Mouse (Mus musculus): ENCODE data around the gene Stip1. TPM values are rescaled to one million over a fixed set of nuclear protein-coding genes. Genes with fewer than 3 reads are reported as not detected.

Stip1 gene
- polyA plus RNA-seq, 2 experiments = 170 to 205 TPM

DNA sequence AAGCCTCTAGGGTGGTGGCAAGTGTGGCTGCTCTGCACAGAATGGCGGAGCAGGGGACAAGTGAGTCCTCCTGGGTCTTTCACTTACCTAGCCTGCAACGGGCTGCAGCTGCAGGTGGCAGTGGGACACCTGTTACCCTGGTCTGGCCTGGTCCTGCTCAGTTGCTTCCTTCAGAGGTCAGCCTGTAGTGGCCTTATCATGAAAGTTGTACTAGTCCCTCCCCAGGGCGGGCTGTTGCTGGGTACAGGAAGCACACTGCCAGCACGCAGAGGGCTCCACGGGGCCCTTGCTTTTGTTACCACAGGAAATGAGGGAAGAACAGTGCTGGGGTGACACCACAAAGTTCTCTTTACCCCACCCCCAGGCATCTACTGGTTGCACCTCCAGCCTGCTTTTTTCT is 20.6 kb downstream of the Stip1 start, which contains the start of gene Fermt3:
Gene Fermt3, minus strand, starts transcription at position 279 of the 400 bp plus-strand sequence.
- DNase-seq (ENCODE audit: low spot score) = no peak
- Histone ChIP-seq H3K27me3 (ENCODE audit: control insufficient read depth, insufficient read depth, low read length) (no peaks in the 10 kb centered on the region), H3K4me3 (replicated peaks; ENCODE audit: low read length) (no peak within 1 kb of the TSS), H3K36me3 (ENCODE audit: control insufficient read depth, insufficient read depth, low read length) (peaks cover 62% of the 10 kb centered on the region), H3K9ac (ENCODE audit: low read depth, low read length, severe bottlenecking) (no peak within 1 kb of the TSS), H3K27ac (replicated peaks; ENCODE audit: low read depth, low read length) (no peak within 1 kb of the TSS), H3K9me3 (ENCODE audit: control insufficient read depth, low read length) (no peaks in the 10 kb centered on the region), H3K4me1 (ENCODE audit: control insufficient read depth, insufficient read depth, low read length) (no peaks in the 10 kb centered on the region), H3K4me2 (replicated peaks; ENCODE audit: low read depth, low read length, severe bottlenecking) (no peak within 1 kb of the TSS)
- no peak for TF ChIP-seq POLR2A (IDR thresholded peaks at IDR 0.05; ENCODE audit: borderline replicate concordance, extremely low read depth, insufficient read depth, insufficient read length)
- ATAC-seq (ENCODE audit: low FRiP score, low read depth) = no peak
- 78% methylated on average over 5 of the region's 5 CpGs for WGBS

DNA sequence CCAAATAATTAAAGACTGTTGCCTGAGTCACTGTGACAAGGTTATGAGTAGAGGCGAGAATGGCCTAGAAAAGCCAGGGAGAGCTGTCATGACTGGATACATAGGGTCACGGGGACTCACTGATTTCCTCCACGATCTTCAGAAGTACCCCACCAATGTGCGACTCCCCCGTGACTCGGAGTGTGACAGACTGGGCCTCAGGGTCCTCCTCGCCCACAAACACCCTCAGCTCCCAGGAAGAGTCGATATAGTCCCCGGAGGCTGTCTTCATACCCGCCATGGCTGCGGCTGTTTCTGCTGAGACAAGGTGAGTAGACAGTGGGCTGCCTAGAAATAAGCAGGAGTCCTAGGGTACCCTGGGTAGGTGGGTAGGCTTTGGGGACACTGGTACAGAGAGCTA is 21.2 kb downstream of the Stip1 start:
- no peak overlapping the region for H3K4me3 ChIP-seq (replicated peaks; ENCODE audit: low read length)
- no peak for TF ChIP-seq POLR2A (IDR thresholded peaks at IDR 0.05; ENCODE audit: borderline replicate concordance, extremely low read depth, insufficient read depth, insufficient read length)
- no peak overlapping the region for H3K9ac ChIP-seq (ENCODE audit: low read depth, low read length, severe bottlenecking)
- no peak overlapping the region for H3K4me2 ChIP-seq (replicated peaks; ENCODE audit: low read depth, low read length, severe bottlenecking)
- no peak for DNase-seq (ENCODE audit: low spot score)
- no peaks in the 10 kb centered on the region for H3K9me3 ChIP-seq (ENCODE audit: control insufficient read depth, low read length)
- no peak overlapping the region for H3K27ac ChIP-seq (replicated peaks; ENCODE audit: low read depth, low read length)
- no peaks in the 10 kb centered on the region for H3K27me3 ChIP-seq (ENCODE audit: control insufficient read depth, insufficient read depth, low read length)
- no peaks in the 10 kb centered on the region for H3K4me1 ChIP-seq (ENCODE audit: control insufficient read depth, insufficient read depth, low read length)
- H3K36me3 ChIP-seq (ENCODE audit: control insufficient read depth, insufficient read depth, low read length) = peaks cover 62% of the 10 kb centered on the region
- ATAC-seq (ENCODE audit: low FRiP score, low read depth) = no peak
- 90% methylated on average over 11 of the region's 11 CpGs for WGBS

DNA sequence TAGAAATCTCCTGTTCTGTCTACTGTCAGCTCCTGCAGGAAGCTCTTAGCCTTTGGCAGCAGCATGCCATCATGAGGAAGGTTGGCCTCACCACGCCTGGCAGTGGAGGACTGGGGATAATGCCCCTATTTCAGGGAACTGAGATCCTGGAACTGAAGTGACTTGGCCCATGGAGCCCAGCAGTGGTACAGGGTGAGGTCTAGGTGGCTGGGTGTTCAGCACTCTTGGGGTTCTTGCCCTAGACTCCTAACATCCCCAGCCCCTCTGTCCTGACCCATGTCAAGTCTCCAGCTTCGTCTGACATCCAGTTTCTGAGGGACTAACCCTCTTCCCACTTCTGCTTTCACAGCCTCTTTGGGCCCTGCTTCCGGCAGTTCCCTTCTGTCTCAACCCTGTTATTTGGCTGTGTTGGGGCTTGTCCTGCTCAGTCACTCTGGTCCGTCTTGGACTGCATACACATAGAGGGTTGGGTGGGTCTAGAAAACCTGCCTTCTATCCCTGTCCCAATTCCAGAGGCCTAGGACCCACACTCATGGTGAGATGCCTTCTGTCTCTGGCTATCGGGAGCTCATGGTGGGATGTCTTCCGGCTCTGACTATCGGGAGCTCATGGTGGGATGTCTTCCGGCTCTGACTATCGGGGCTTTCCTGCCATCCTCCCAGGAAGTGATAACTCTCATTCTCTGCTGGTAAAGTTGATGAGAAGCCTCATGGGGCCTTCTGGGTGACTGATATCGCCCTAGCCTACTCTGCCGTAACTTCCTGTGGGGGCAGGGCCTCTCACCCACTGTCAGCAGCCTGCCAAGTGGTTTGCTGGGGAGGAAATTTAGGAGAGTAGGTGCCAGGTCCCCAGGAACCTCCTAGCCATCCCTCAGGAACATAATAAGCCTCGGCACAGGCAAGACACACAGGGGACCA is 22.0 kb downstream of the Stip1 start:
- Histone ChIP-seq H3K27ac (replicated peaks; ENCODE audit: low read depth, low read length) (no peak overlapping the region), H3K27me3 (ENCODE audit: control insufficient read depth, insufficient read depth, low read length) (no peaks in the 10 kb centered on the region), H3K4me1 (ENCODE audit: control insufficient read depth, insufficient read depth, low read length) (no peaks in the 10 kb centered on the region), H3K4me3 (replicated peaks; ENCODE audit: low read length) (no peak overlapping the region), H3K9ac (ENCODE audit: low read depth, low read length, severe bottlenecking) (no peak overlapping the region), H3K36me3 (ENCODE audit: control insufficient read depth, insufficient read depth, low read length) (peaks cover 55% of the 10 kb centered on the region), H3K4me2 (replicated peaks; ENCODE audit: low read depth, low read length, severe bottlenecking) (no peak overlapping the region), H3K9me3 (ENCODE audit: control insufficient read depth, low read length) (no peaks in the 10 kb centered on the region)
- TF ChIP-seq POLR2A (IDR thresholded peaks at IDR 0.05; ENCODE audit: borderline replicate concordance, extremely low read depth, insufficient read depth, insufficient read length) = no peak
- ATAC-seq (ENCODE audit: low FRiP score, low read depth) (no peak), DNase-seq (ENCODE audit: low spot score) (no peak)
- 81% methylated on average over 12 of the region's 12 CpGs for WGBS

DNA sequence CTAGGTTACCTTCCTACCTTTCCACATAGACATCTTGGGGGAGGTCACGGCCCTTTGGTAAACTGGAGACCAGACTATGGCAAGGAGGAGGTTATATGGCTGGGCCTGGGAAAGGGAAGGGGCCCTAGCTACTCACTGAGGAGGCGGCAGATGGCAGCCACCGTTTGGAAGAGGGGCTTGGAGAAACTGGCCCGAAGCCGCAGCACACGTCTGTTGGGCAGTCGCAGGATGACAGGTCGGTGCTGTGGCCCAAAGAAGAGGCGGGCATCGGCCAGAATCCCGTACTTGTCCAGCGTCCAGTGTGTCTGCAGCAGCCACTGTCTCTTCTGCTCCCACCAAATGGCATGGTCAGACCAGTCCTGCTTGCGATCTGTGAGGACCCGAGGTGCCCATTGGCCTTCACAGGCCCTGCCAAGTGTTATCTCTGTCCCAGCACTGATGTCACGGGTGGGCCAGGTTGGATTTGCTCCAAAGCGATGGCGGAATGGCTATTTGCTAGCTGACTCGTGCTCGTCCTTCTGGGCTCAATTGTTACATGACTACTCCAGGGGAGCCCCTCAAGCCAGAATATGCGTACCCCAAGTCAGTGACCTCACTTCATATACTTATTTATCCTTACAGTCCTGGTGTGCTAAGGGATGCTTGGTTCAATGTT is 25.2 kb downstream of the Stip1 start:
- DNase-seq (ENCODE audit: low spot score) (no peak), ATAC-seq (ENCODE audit: low FRiP score, low read depth) (no peak)
- Histone ChIP-seq H3K36me3 (ENCODE audit: control insufficient read depth, insufficient read depth, low read length) (peaks cover 23% of the 10 kb centered on the region), H3K4me2 (replicated peaks; ENCODE audit: low read depth, low read length, severe bottlenecking) (no peak overlapping the region), H3K9me3 (ENCODE audit: control insufficient read depth, low read length) (no peaks in the 10 kb centered on the region), H3K4me3 (replicated peaks; ENCODE audit: low read length) (no peak overlapping the region), H3K4me1 (ENCODE audit: control insufficient read depth, insufficient read depth, low read length) (no peaks in the 10 kb centered on the region), H3K27ac (replicated peaks; ENCODE audit: low read depth, low read length) (no peak overlapping the region), H3K27me3 (ENCODE audit: control insufficient read depth, insufficient read depth, low read length) (no peaks in the 10 kb centered on the region), H3K9ac (ENCODE audit: low read depth, low read length, severe bottlenecking) (no peak overlapping the region)
- TF ChIP-seq POLR2A (IDR thresholded peaks at IDR 0.05; ENCODE audit: borderline replicate concordance, extremely low read depth, insufficient read depth, insufficient read length) = no peak
- WGBS = 90% methylated on average over 20 of the region's 20 CpGs

DNA sequence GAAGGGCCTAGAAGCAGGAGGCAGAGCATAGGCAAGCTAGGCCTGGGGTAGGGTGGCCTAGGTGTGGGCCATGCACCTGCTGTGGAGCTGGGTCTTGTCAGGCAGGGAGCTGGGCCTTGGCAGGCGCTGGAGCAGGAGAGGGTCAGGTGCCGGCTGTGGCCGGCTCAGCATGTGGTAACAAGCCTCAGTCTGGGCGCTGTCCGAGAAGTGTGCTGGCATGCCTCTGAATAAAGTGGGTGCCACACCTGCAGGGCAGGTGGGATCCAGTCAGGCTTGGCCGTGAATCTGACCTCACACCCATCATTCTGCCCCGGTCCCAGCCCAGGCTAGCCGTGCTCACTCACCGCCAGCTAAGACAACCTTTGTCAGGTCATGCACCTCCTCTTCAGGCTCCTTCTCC is 25.8 kb downstream of the Stip1 start:
- Histone ChIP-seq H3K4me1 (ENCODE audit: control insufficient read depth, insufficient read depth, low read length) (no peaks in the 10 kb centered on the region), H3K27me3 (ENCODE audit: control insufficient read depth, insufficient read depth, low read length) (no peaks in the 10 kb centered on the region), H3K4me3 (replicated peaks; ENCODE audit: low read length) (no peak overlapping the region), H3K36me3 (ENCODE audit: control insufficient read depth, insufficient read depth, low read length) (peaks cover 17% of the 10 kb centered on the region), H3K9me3 (ENCODE audit: control insufficient read depth, low read length) (no peaks in the 10 kb centered on the region), H3K27ac (replicated peaks; ENCODE audit: low read depth, low read length) (no peak overlapping the region), H3K4me2 (replicated peaks; ENCODE audit: low read depth, low read length, severe bottlenecking) (no peak overlapping the region), H3K9ac (ENCODE audit: low read depth, low read length, severe bottlenecking) (no peak overlapping the region)
- DNase-seq (ENCODE audit: low spot score) = no peak
- no peak for TF ChIP-seq POLR2A (IDR thresholded peaks at IDR 0.05; ENCODE audit: borderline replicate concordance, extremely low read depth, insufficient read depth, insufficient read length)
- 85% methylated on average over 9 of the region's 9 CpGs for WGBS
- ATAC-seq (ENCODE audit: low FRiP score, low read depth) = no peak

Measured in limb, embryonic 14.5 days (tissue).